12 mouse cellular contexts compared by ENCODE assay signal in the genomic region with DNA sequence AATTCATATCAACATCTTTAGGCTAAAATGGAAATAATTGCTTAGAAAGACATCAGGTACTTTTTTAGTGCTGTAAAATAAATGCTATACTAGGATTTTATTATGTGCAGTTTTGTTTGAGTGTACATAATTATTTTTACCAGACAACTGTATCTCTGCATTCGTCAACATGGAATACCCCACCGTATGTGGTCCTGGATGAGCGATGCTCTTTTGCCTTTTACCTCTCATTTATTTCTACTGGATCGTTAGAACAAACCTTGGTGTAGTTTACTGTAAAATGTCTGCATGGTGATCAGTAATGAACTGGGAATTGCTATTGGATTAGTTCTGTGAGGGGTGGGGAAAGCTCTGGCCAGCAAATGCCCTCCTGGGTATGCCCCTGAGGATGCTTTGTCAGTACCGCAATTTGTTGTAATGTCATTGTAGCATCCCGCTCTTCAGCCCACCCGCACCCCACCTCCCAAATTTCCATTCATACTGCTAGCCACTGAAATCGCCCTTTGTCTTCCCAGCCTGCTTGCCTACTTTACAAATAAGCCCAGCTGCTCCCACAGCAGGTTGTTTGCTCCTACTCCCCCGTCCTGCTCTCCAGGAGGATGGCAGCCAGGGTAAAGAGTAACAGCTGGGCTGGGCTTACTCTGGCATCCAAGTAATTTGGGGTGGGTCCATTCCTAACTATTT. TPM values are rescaled to one million over a fixed set of nuclear protein-coding genes. Genes with fewer than 3 reads are reported as not detected.
DNase-seq lines count a peak whose midpoint lies in the region; ATAC-seq lines count a peak whose summit lies in the region.
"Had no signal": no experiment of that assay in that cellular context is flagged by ENCODE, and none has a peak within 500 bp of the region (broad histone marks: within the 10 kb centered on the region; RNA-seq: fewer than 3 reads in every experiment).

No protein-coding gene starts in this region.

- peak overlapping the region; percentile 34; the same call in 1 of the 2 replicates for H3K4me2 ChIP-seq in forebrain, embryonic 11.5 days (ENCODE audit: low read depth, low read length, severe bottlenecking)
- H3K4me2 ChIP-seq in neural tube, embryonic 15.5 days, result peak overlapping the region; percentile 40

- no peaks in the 10 kb centered on the region for H3K27me3 ChIP-seq in forebrain, embryonic 11.5 days (ENCODE audit: control insufficient read depth, insufficient read depth, low read length)
- no peaks in the 10 kb centered on the region for H3K27me3 ChIP-seq in neural tube, embryonic 15.5 days (replicated peaks)
- H3K27me3 ChIP-seq: CH12.LX had no signal

- peak; percentile 13 to 31 for DNase-seq in lung, adult 18-20 months
- DNase-seq in lung, postnatal 25 days (ENCODE audit: low spot score), result no peak
- peak; percentile 50 for DNase-seq in forebrain, embryonic 11.5 days (ENCODE audit: low spot score)
- peak; percentile 14 for DNase-seq in lung, postnatal 14 days
- no peak for DNase-seq in gastrocnemius, adult 8-10 months (ENCODE audit: low spot score in 2 of 2)
- DNase-seq in right cerebral cortex, postnatal 10 days (ENCODE audit: low spot score in 2 of 2), result no peak
- no peak for DNase-seq in right cerebral cortex, postnatal 4 days
- DNase-seq: cerebellum, postnatal 36 days; liver; thymus, postnatal 25 days had no signal

- H3K4me3 ChIP-seq in forebrain, embryonic 11.5 days (ENCODE audit: low read depth, low read length), result no peak overlapping the region
- H3K4me3 ChIP-seq in neural tube, embryonic 15.5 days (replicated peaks), result peak overlapping the region; percentile 8

- no peaks in the 10 kb centered on the region for H3K36me3 ChIP-seq in forebrain, embryonic 11.5 days (ENCODE audit: control insufficient read depth, insufficient read depth, low read length)
- H3K36me3 ChIP-seq in neural tube, embryonic 15.5 days, result no peaks in the 10 kb centered on the region

- WGBS in forebrain, embryonic 11.5 days, result 14% methylated on average over 9 of the region's 9 CpGs
- 9% methylated on average over 9 of the region's 9 CpGs for WGBS in neural tube, embryonic 15.5 days

- ATAC-seq in forebrain, embryonic 11.5 days (replicated peaks; ENCODE audit: low FRiP score), result peak; percentile 82
- peak; percentile 71 for ATAC-seq in neural tube, embryonic 15.5 days (ENCODE audit: low FRiP score)

- H3K27ac ChIP-seq in forebrain, embryonic 11.5 days (ENCODE audit: low read depth, low read length), result no peak overlapping the region
- H3K27ac ChIP-seq in neural tube, embryonic 15.5 days (replicated peaks), result no peak overlapping the region

- no peak overlapping the region for H3K9ac ChIP-seq in forebrain, embryonic 11.5 days (ENCODE audit: low read length)
- no peak overlapping the region for H3K9ac ChIP-seq in neural tube, embryonic 15.5 days (replicated peaks)

- H3K4me1 ChIP-seq in forebrain, embryonic 11.5 days (replicated peaks; ENCODE audit: control insufficient read depth, insufficient read depth, low read length), result no peaks in the 10 kb centered on the region; the same call in 1 of the 2 replicates
- 0 out of 2 replicates have a peak, but pooled peaks cover 6% of the 10 kb centered on the region for H3K4me1 ChIP-seq in neural tube, embryonic 15.5 days

- no peaks in the 10 kb centered on the region for H3K9me3 ChIP-seq in forebrain, embryonic 11.5 days (ENCODE audit: control insufficient read depth, low read length)
- no peaks in the 10 kb centered on the region for H3K9me3 ChIP-seq in neural tube, embryonic 15.5 days (replicated peaks)

RNA-seq across cellular contexts. Expression of a gene that starts 13.9 kb away (rescaled TPM):
- polyA plus RNA-seq in forebrain, embryonic 11.5 days (2014; fragmentation: Nextera tagmentation; extraction: Ambion mirVana), result 1.1 and 1.4 TPM in 2 replicates
- polyA plus RNA-seq in neural tube, embryonic 15.5 days (2015; fragmentation: Nextera tagmentation; extraction: Ambion mirVana), result 2.2 and 3.3 TPM in 2 replicates
- total RNA-seq in gastrocnemius, adult 8-10 months (2022), result under 1 TPM; 0.16 to 0.34 (median 0.24) TPM
- total RNA-seq: CH12.LX had no signal

Comparison
In these comparisons a context has a peak if more than half of its experiments do, and no peak if none do; other contexts are left out.
1. DNase-seq: peak in lung, adult 18-20 months (2 of 2), forebrain, embryonic 11.5 days (single experiment) and lung, postnatal 14 days (single experiment); none in lung, postnatal 25 days (single experiment), gastrocnemius, adult 8-10 months (0 of 2), right cerebral cortex, postnatal 10 days (0 of 2) and right cerebral cortex, postnatal 4 days (single experiment).